8 mouse cellular contexts compared by ENCODE assay signal in genomic region chr6:71826869-71827268, GRCm38 (mm10). TPM values are rescaled to one million over a fixed set of nuclear protein-coding genes. Genes with fewer than 3 reads are reported as not detected.
DNase-seq lines count a peak whose midpoint lies in the region; ATAC-seq lines count a peak whose summit lies in the region.

Gene Mrpl35, minus strand, starts transcription at chr6:71826969.

- H3K27ac ChIP-seq in kidney, embryonic 16.5 days (ENCODE audit: low read length): no peak within 1 kb of the TSS
- H3K27ac ChIP-seq in neural tube, embryonic 12.5 days: no peak within 1 kb of the TSS

- DNase-seq in kidney, adult 11 months: no peak
- no peak for DNase-seq in adrenal gland, postnatal 36 days
- no peak for DNase-seq in heart, adult 8-10 months (ENCODE audit: low spot score)
- DNase-seq in left cerebral cortex, adult 8-10 months (ENCODE audit: low spot score in 2 of 2): no peak
- no peak for DNase-seq in T-cell, adult 2 months (ENCODE audit: low spot score)
- no peak for DNase-seq in c-Kit-positive CD71-positive TER-119-positive erythroid progenitor cells, embryonic 14.5 days (ENCODE audit: low spot score)

- no peak within 1 kb of the TSS for H3K4me2 ChIP-seq in kidney, embryonic 16.5 days (replicated peaks; ENCODE audit: low read depth, low read length)
- H3K4me2 ChIP-seq in neural tube, embryonic 12.5 days (replicated peaks): no peak within 1 kb of the TSS

- H3K9ac ChIP-seq in kidney, embryonic 16.5 days (replicated peaks; ENCODE audit: low read length): no peak within 1 kb of the TSS
- H3K9ac ChIP-seq in neural tube, embryonic 12.5 days: no peak within 1 kb of the TSS

- H3K4me1 ChIP-seq in kidney, embryonic 16.5 days (ENCODE audit: insufficient read depth, low read length): peaks cover 9% of the 10 kb centered on the region
- H3K4me1 ChIP-seq in neural tube, embryonic 12.5 days: peaks cover 3% of the 10 kb centered on the region; the same call in 1 of the 2 replicates

- no peak within 1 kb of the TSS for H3K4me3 ChIP-seq in kidney, embryonic 16.5 days (ENCODE audit: low read length)
- no peak within 1 kb of the TSS for H3K4me3 ChIP-seq in neural tube, embryonic 12.5 days

- 33% methylated on average over 1 of the region's 1 CpGs for WGBS in kidney, embryonic 16.5 days
- WGBS in neural tube, embryonic 12.5 days: 44% methylated on average over 1 of the region's 1 CpGs

- no peaks in the 10 kb centered on the region for H3K9me3 ChIP-seq in kidney, embryonic 16.5 days (ENCODE audit: low read length)
- H3K9me3 ChIP-seq in neural tube, embryonic 12.5 days: no peaks in the 10 kb centered on the region

- ATAC-seq in kidney, embryonic 16.5 days (ENCODE audit: low FRiP score, low TSS enrichment): no peak
- no peak for ATAC-seq in neural tube, embryonic 12.5 days (ENCODE audit: low FRiP score, low read depth)

- no peaks in the 10 kb centered on the region for H3K36me3 ChIP-seq in kidney, embryonic 16.5 days (ENCODE audit: insufficient read depth, low read length)
- no peaks in the 10 kb centered on the region for H3K36me3 ChIP-seq in neural tube, embryonic 12.5 days

- no peaks in the 10 kb centered on the region for H3K27me3 ChIP-seq in kidney, embryonic 16.5 days (ENCODE audit: insufficient read depth, low read length)
- no peaks in the 10 kb centered on the region for H3K27me3 ChIP-seq in neural tube, embryonic 12.5 days (replicated peaks)

RNA-seq across cellular contexts. Expression of gene Mrpl35, which starts in this region (rescaled TPM):
- 70.7 and 71.2 TPM in 2 replicates for polyA plus RNA-seq in kidney, embryonic 16.5 days (2015; fragmentation: Nextera tagmentation; extraction: Ambion mirVana)
- total RNA-seq in adrenal gland, postnatal 36 days (2021): 10 to 100 TPM; 42.4 to 43.1 TPM
- total RNA-seq in heart, adult 8-10 months (2022): 10 to 100 TPM; 44.3 to 51.9 (median 48.7) TPM
- total RNA-seq in left cerebral cortex, adult 8-10 months (2022): 10 to 100 TPM; 24.9 to 36.6 (median 29.2) TPM
- polyA plus RNA-seq in neural tube, embryonic 12.5 days (2016; fragmentation: Nextera tagmentation; extraction: Ambion mirVana): 46.3 and 48.6 TPM in 2 replicates
